Mouse (Mus musculus): ENCODE measurements around the gene Gm5148.

DNA sequence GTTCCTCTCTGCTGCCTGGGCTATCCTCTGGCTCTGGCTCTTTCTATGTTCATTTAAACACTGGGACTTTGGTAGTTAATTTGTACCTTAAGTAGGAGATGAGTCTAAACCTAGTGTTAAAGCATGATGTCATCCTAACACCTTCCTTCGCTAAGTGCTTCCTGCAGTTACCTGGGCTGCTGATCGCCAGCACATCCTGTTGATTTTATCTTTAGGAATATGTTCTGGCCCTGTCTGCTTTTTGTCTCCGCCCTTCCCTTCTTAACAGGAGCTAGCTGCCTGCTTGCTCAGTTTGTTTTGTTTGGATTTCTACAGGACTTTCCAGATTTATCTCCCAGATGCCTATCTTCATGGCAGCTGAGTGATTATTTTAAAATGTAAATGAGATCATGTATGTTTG, 28.9 kb upstream of the Gm5148 start:
- TF ChIP-seq CTCF (IDR thresholded peaks at IDR 0.05; ENCODE audit: control insufficient read depth, insufficient read depth, insufficient read length): no peak
- no peak for TF ChIP-seq MAX (IDR thresholded peaks at IDR 0.05)
- TF ChIP-seq MYOD1 (IDR thresholded peaks at IDR 0.05; ENCODE audit: control insufficient read depth, insufficient read length, low read depth): no peak

All from C2C12 (cell line).